Mouse (Mus musculus) monocyte, adult 59 days (primary cell): Measurements from ENCODE around the gene Lgi4. TPM values are rescaled to one million over a fixed set of nuclear protein-coding genes. Genes with fewer than 3 reads are reported as not detected.

Experiments
- total RNA-seq, 2 experiments: library from RNA; stranded (reverse); gene quantifications; one replicate each; pipeline ENCODE4 v1.2.4; 2023

Gene Lgi4
- 1 to 10 TPM; 1.7 to 1.9 TPM for total RNA-seq

GRCm38 (mm10) chr7:31059108-31059507 lies at the start of gene Lgi4:
Gene Lgi4, plus strand, starts transcription at chr7:31059342.

GRCm38 (mm10) chr7:31042431-31042910 lies 16.7 kb upstream of the Lgi4 start, which contains the start of gene Fxyd5:
Gene Fxyd5, minus strand, starts transcription at chr7:31042481.

GRCm38 (mm10) chr7:31051321-31052021 lies 7.7 kb upstream of the Lgi4 start, which contains the start of gene Fxyd7:
Gene Fxyd7, minus strand, starts transcription at chr7:31051467.

GRCm38 (mm10) chr7:31057071-31057470 lies 2.1 kb upstream of the Lgi4 start, which contains the start of gene Fxyd1:
Gene Fxyd1, minus strand, starts transcription at chr7:31057199.

GRCm38 (mm10) chr7:31076492-31076891 lies 17.4 kb downstream of the Lgi4 start, which contains the start of gene Fxyd3:
Gene Fxyd3, minus strand, starts transcription at chr7:31076704.

GRCm38 (mm10) chr7:31115182-31115581 lies 56.0 kb downstream of the Lgi4 start, which contains the start of gene Hpn:
Gene Hpn, minus strand, starts transcription at chr7:31115290.

Other genes with a start within 250 kb of the Lgi4 start
- gene Ffar2, start 235.6 kb upstream of the Lgi4 start, total RNA-seq: 1 to 10 TPM; 1.8 to 2.3 TPM
- gene Ffar3, start 203.2 kb upstream of the Lgi4 start, total RNA-seq: not detected
- gene Ffar1, start 197.8 kb upstream of the Lgi4 start, total RNA-seq: under 1 TPM; 0.12 to 0.18 TPM
- 10 to 100 TPM; 14.0 to 15.4 TPM for gene Cd22, start 179.0 kb upstream of the Lgi4 start, total RNA-seq
- gene Mag, start 144.5 kb upstream of the Lgi4 start, total RNA-seq: 1 to 10 TPM; 3.3 to 3.8 TPM
- gene Hamp2, start 134.7 kb upstream of the Lgi4 start, total RNA-seq: 1 to 10 TPM; 1.4 to 4.0 TPM
- gene Hamp, start 115.3 kb upstream of the Lgi4 start, total RNA-seq: not detected
- gene Usf2, start 102.5 kb upstream of the Lgi4 start, total RNA-seq: 100 to 1,000 TPM; 148 to 186 TPM
- gene Lsr, start 85.9 kb upstream of the Lgi4 start, total RNA-seq: 10 to 100 TPM; 13.7 to 19.7 TPM
- 1 to 10 TPM; 1.5 to 2.3 TPM for gene Fam187b, start 85.6 kb upstream of the Lgi4 start, total RNA-seq
- 1,000 to 10,000 TPM; 1,032 to 1,279 TPM for gene Fxyd5, start 16.9 kb upstream of the Lgi4 start, total RNA-seq
- gene Fxyd7, start 7.9 kb upstream of the Lgi4 start, total RNA-seq: not detected
- not detected for gene Fxyd1, start 2.1 kb upstream of the Lgi4 start, total RNA-seq
- not detected for gene Fxyd3, start 17.4 kb downstream of the Lgi4 start, total RNA-seq
- 10 to 100 TPM in 1 of 2 experiments, 1 to 10 TPM in 1; 9.1 to 15.9 TPM for gene Hpn, start 55.9 kb downstream of the Lgi4 start, total RNA-seq
- gene Scn1b, start 67.7 kb downstream of the Lgi4 start, total RNA-seq: 10 to 100 TPM; 23.9 to 35.9 TPM
- gene Gramd1a, start 96.6 kb downstream of the Lgi4 start, total RNA-seq: 100 to 1,000 TPM in 1 of 2 experiments, 10 to 100 TPM in 1; 98.0 to 105 TPM
- not detected for gene Scgb2b2, start 231.2 kb downstream of the Lgi4 start, total RNA-seq
- gene Scgb1b2, start 232.5 kb downstream of the Lgi4 start, total RNA-seq: not detected